Mouse (Mus musculus) ES-Bruce4 (cell line): ENCODE measurements around the gene 1810010H24Rik. TPM values are rescaled to one million over a fixed set of nuclear protein-coding genes. Genes with fewer than 3 reads are reported as not detected.
A peak's percentile ranks its signal among the peaks of the same experiment; 100 is the strongest.
"Not testable (repeated sequence)": the region's sequence is repeated elsewhere in the genome, so short reads cannot be mapped to it uniquely, and the experiment has no call there.

ENCODE experiments used
- H3K27ac ChIP-seq: 2 replicates; pipeline ENCODE4 v1.5.1; 2012; ENCODE audit warnings: low read length, inconsistent platforms; ENCODE audit not compliant: insufficient read depth
- H3K27me3 ChIP-seq: 2 replicates; pipeline ENCODE4 v1.6.1; 2012; ENCODE audit warnings: mild to moderate bottlenecking, low read length, inconsistent platforms; ENCODE audit not compliant: control insufficient read depth, poor library complexity, insufficient read depth, severe bottlenecking
- H3K36me3 ChIP-seq: 2 replicates; pipeline ENCODE4 v1.6.1; 2012; ENCODE audit warnings: inconsistent platforms, mild to moderate bottlenecking, low read length, moderate library complexity; ENCODE audit not compliant: control insufficient read depth, poor library complexity, insufficient read depth, severe bottlenecking
- H3K4me1 ChIP-seq: one replicate; pipeline ENCODE4 v1.8.1; 2011; ENCODE audit warnings: low read length; ENCODE audit not compliant: control insufficient read depth, insufficient read depth
- H3K4me3 ChIP-seq: 2 replicates; pipeline ENCODE4 v1.5.1; 2011; ENCODE audit warnings: low read depth, mild to moderate bottlenecking, low read length
- H3K9ac ChIP-seq: 2 replicates; pipeline ENCODE4 v1.6.1; 2012; ENCODE audit warnings: low read depth, mild to moderate bottlenecking, inconsistent platforms; ENCODE audit not compliant: poor library complexity, severe bottlenecking
- H3K9me3 ChIP-seq: replicated peaks from 2 replicates; pipeline ENCODE4 v1.6.1; 2012; ENCODE audit warnings: mild to moderate bottlenecking, low read length, inconsistent platforms; ENCODE audit not compliant: control insufficient read depth, poor library complexity, insufficient read depth, severe bottlenecking
- CTCF ChIP-seq: IDR thresholded peaks from one replicate; pipeline ENCODE4 v1.8.1; 2011; ENCODE audit warnings: low read depth, low read length
- EP300 ChIP-seq: IDR thresholded peaks from 2 replicates; pipeline ENCODE4 v1.6.1; 2011; ENCODE audit warnings: low read depth, low read length; ENCODE audit not compliant: insufficient read depth
- POLR2A ChIP-seq: IDR thresholded peaks from one replicate; pipeline ENCODE4 v1.8.1; 2011; ENCODE audit warnings: low read length; ENCODE audit not compliant: insufficient read depth
- polyA plus RNA-seq: library from polyadenylated mRNA; stranded (reverse); fragments of >200 nt; gene quantifications from 2 replicates; pipeline ENCODE4 v1.2.4, GENCODE M21; 2011; ENCODE audit warnings: low read depth; ENCODE audit not compliant: missing spikeins, insufficient read depth, insufficient read length

The 1810010H24Rik gene
- 1.4 and 3.0 TPM in 2 replicates for polyA plus RNA-seq

- no peaks in the 10 kb centered on the region for H3K36me3 ChIP-seq
- peak within 1 kb of the TSS; percentile 40 for H3K4me3 ChIP-seq
- peak within 1 kb of the TSS; percentile 62 for H3K9ac ChIP-seq
- no peaks in the 10 kb centered on the region for H3K9me3 ChIP-seq
- TF ChIP-seq EP300 (no peak), CTCF (no peak), POLR2A (no peak)
- no peaks in the 10 kb centered on the region for H3K27me3 ChIP-seq
- no peak within 1 kb of the TSS for H3K27ac ChIP-seq
- H3K4me1 ChIP-seq = peaks cover 6% of the 10 kb centered on the region
Observed at GRCm38 (mm10) chr11:107025411-107026321, at the start of gene 1810010H24Rik. Gene 1810010H24Rik, plus strand, starts transcription at chr11:107025681.

GRCm38 (mm10) chr11:106976194-106976593 lies 49.3 kb upstream of the 1810010H24Rik start:
- H3K27ac ChIP-seq = no peak overlapping the region
- H3K4me3 ChIP-seq = no peak overlapping the region
- H3K4me1 ChIP-seq = no peaks in the 10 kb centered on the region
- TF ChIP-seq CTCF (no peak), POLR2A (no peak), EP300 (no peak)
- no peak overlapping the region for H3K9ac ChIP-seq
- no peaks in the 10 kb centered on the region for H3K9me3 ChIP-seq
- no peaks in the 10 kb centered on the region for H3K27me3 ChIP-seq
- no peaks in the 10 kb centered on the region for H3K36me3 ChIP-seq

DNA sequence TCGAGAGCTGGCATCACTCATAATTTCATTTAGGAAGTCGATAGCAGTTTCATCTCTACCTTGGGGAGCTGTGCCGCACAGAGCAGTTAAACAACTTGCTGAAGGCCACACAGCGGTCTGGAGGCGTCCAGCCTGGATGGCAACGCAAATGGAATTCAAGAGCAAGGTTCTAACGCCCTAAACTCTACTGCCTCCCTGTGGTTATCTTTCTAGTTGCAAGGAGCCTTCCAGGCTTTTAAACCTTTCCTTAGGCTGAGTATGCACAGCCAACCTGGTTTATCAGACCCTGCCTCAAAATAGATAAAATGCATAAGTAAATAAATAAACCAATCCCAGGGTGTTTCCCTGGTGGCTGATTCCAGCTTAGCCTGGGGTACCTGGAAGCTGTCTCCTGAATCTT lies 45.0 kb upstream of the 1810010H24Rik start:
- Histone ChIP-seq H3K9ac (no peak overlapping the region), H3K27me3 (no peaks in the 10 kb centered on the region), H3K4me1 (no peaks in the 10 kb centered on the region), H3K36me3 (peaks cover 3% of the 10 kb centered on the region), H3K9me3 (no peaks in the 10 kb centered on the region), H3K4me3 (no peak overlapping the region), H3K27ac (no peak overlapping the region)
- peak; percentile 57 for TF ChIP-seq CTCF
- no peak for TF ChIP-seq EP300
- TF ChIP-seq POLR2A = no peak

DNA sequence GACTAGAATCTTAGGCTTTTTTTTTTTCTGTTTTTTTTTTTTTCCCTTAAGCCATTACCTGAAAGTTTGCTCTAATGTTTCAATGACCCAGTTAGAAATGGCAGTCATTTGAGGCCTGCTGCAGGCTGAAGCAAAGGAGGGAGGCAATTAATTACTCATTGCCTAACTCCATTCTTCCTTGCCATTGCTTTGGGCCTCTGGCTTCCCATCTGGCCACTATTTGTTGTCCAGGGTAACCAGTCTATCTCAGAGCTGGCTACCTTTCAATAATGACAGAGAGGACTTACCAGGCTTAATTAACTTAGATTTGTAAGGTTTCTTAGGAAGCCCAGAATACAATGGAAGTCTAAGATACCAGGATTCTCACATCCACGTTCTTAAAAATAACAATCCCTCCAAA lies 43.7 kb upstream of the 1810010H24Rik start:
- Histone ChIP-seq H3K27ac (no peak overlapping the region), H3K27me3 (no peaks in the 10 kb centered on the region)
- TF ChIP-seq POLR2A (no peak), CTCF (no peak), EP300 (no peak)

GRCm38 (mm10) chr11:106982351-106982750 lies 43.1 kb upstream of the 1810010H24Rik start:
- TF ChIP-seq EP300 (no peak), CTCF (no peak), POLR2A (no peak)
- H3K9me3 ChIP-seq = no peaks in the 10 kb centered on the region
- no peak overlapping the region for H3K4me3 ChIP-seq
- H3K27me3 ChIP-seq = no peaks in the 10 kb centered on the region
- no peak overlapping the region for H3K27ac ChIP-seq
- H3K9ac ChIP-seq = no peak overlapping the region
- peaks cover 11% of the 10 kb centered on the region for H3K36me3 ChIP-seq
- H3K4me1 ChIP-seq = no peaks in the 10 kb centered on the region

More for the DNA sequence above, 43.7 kb upstream of the 1810010H24Rik start:
- H3K4me1 ChIP-seq = no peaks in the 10 kb centered on the region
- H3K4me3 ChIP-seq = no peak overlapping the region
- no peak overlapping the region for H3K9ac ChIP-seq
- peaks cover 9% of the 10 kb centered on the region for H3K36me3 ChIP-seq
- no peaks in the 10 kb centered on the region for H3K9me3 ChIP-seq

DNA sequence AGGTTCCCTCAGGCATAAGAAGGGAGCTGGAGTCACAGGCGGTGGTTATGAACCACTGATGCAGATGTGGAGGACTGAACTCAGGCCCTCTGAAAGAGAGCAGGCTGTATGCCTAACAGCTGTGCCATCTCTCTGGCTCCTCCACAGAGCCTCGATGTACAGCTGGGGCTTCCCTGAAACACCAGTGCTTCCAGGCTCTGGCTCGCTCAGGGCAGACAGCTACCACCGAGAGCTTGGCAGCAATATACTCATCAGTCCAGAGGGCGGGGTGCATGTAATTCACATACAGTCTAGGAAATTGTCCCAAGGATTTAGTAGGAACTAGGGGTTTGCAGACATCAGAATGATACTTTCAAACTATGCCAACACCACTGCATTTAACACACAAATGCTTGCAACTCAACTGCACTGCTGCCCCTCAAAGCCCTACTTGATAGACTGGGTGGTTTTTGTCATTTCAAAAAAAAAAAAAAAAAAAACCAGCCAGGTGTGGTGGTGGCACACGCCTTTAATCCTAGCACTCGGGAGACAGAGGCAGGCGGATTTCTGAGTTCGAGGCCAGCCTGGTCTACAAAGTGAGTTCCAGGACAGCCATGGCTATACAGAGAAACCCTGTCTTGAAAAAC lies 39.4 kb upstream of the 1810010H24Rik start:
- H3K27ac ChIP-seq, H3K4me3 ChIP-seq, H3K27me3 ChIP-seq, H3K9me3 ChIP-seq, H3K4me1 ChIP-seq, H3K9ac ChIP-seq: not testable (repeated sequence)
- H3K36me3 ChIP-seq = peaks cover 45% of the 10 kb centered on the region
